Mouse (Mus musculus): ENCODE measurements around the gene Ptov1. TPM values are rescaled to one million over a fixed set of nuclear protein-coding genes. Genes with fewer than 3 reads are reported as not detected.
A peak's percentile ranks its signal among the peaks of the same experiment; 100 is the strongest.

Ptov1 gene
- polyA plus RNA-seq, 1 experiment from 2014 or later = 384 TPM

- 93% methylated on average over 20 of the region's 20 CpGs for WGBS
- peaks cover 7% of the 10 kb centered on the region; the same call in 1 of the 2 replicates for H3K4me1 ChIP-seq (ENCODE audit: control insufficient read depth, insufficient read depth, low read length)
- H3K9ac ChIP-seq (replicated peaks; ENCODE audit: low read depth, low read length) = no peak overlapping the region
- no peaks in the 10 kb centered on the region for H3K9me3 ChIP-seq (ENCODE audit: control insufficient read depth, low read depth, low read length)
- H3K27me3 ChIP-seq (ENCODE audit: control insufficient read depth, insufficient read depth, low read length) = no peaks in the 10 kb centered on the region
- H3K4me2 ChIP-seq (replicated peaks; ENCODE audit: low read depth, low read length) = no peak overlapping the region
- H3K27ac ChIP-seq (ENCODE audit: low read length) = no peak overlapping the region
- no peak for ATAC-seq (ENCODE audit: insufficient number of reproducible peaks, insufficient read depth, low FRiP score, low read depth)
- no peak overlapping the region for H3K4me3 ChIP-seq (ENCODE audit: low read depth, low read length)
- H3K36me3 ChIP-seq (ENCODE audit: control insufficient read depth, insufficient read depth, low read length) = peaks cover 79% of the 10 kb centered on the region
These were observed 35.8 kb upstream of the Ptov1 start for GRCm38 (mm10) chr7:44905430-44905829.

GRCm38 (mm10) chr7:44901230-44901722, 31.7 kb upstream of the Ptov1 start:
- Histone ChIP-seq H3K27me3 (ENCODE audit: control insufficient read depth, insufficient read depth, low read length) (no peaks in the 10 kb centered on the region), H3K4me1 (ENCODE audit: control insufficient read depth, insufficient read depth, low read length) (peaks cover 20% of the 10 kb centered on the region; the same call in 1 of the 2 replicates), H3K4me3 (ENCODE audit: low read depth, low read length) (peak overlapping the region; percentile 23), H3K9me3 (ENCODE audit: control insufficient read depth, low read depth, low read length) (no peaks in the 10 kb centered on the region), H3K36me3 (ENCODE audit: control insufficient read depth, insufficient read depth, low read length) (peaks cover 48% of the 10 kb centered on the region), H3K9ac (replicated peaks; ENCODE audit: low read depth, low read length) (no peak overlapping the region; the same call in 1 of the 2 replicates), H3K4me2 (replicated peaks; ENCODE audit: low read depth, low read length) (peak overlapping the region; percentile 46), H3K27ac (ENCODE audit: low read length) (no peak overlapping the region)
- 9% methylated on average over 21 of the region's 21 CpGs for WGBS
- peak; percentile 25; the same call in 1 of the 2 replicates for ATAC-seq (ENCODE audit: insufficient number of reproducible peaks, insufficient read depth, low FRiP score, low read depth)

- Histone ChIP-seq H3K36me3 (ENCODE audit: control insufficient read depth, insufficient read depth, low read length) (peaks cover 41% of the 10 kb centered on the region), H3K4me2 (replicated peaks; ENCODE audit: low read depth, low read length) (no peak overlapping the region), H3K4me3 (ENCODE audit: low read depth, low read length) (no peak overlapping the region), H3K27ac (ENCODE audit: low read length) (no peak overlapping the region), H3K9me3 (ENCODE audit: control insufficient read depth, low read depth, low read length) (no peaks in the 10 kb centered on the region), H3K4me1 (ENCODE audit: control insufficient read depth, insufficient read depth, low read length) (peaks cover 20% of the 10 kb centered on the region; the same call in 1 of the 2 replicates), H3K27me3 (ENCODE audit: control insufficient read depth, insufficient read depth, low read length) (no peaks in the 10 kb centered on the region), H3K9ac (replicated peaks; ENCODE audit: low read depth, low read length) (no peak overlapping the region)
- 81% methylated on average over 11 of the region's 11 CpGs for WGBS
- ATAC-seq (ENCODE audit: insufficient number of reproducible peaks, insufficient read depth, low FRiP score, low read depth) = no peak
These were observed 31.0 kb upstream of the Ptov1 start for GRCm38 (mm10) chr7:44900632-44901031.

GRCm38 (mm10) chr7:44898607-44899006, 29.0 kb upstream of the Ptov1 start:
- 0 out of 2 replicates have a peak, but pooled peaks have one; percentile 1 for ATAC-seq (ENCODE audit: insufficient number of reproducible peaks, insufficient read depth, low FRiP score, low read depth)
- Histone ChIP-seq H3K9me3 (ENCODE audit: control insufficient read depth, low read depth, low read length) (no peaks in the 10 kb centered on the region), H3K4me1 (ENCODE audit: control insufficient read depth, insufficient read depth, low read length) (peaks cover 26% of the 10 kb centered on the region; the same call in 1 of the 2 replicates), H3K36me3 (ENCODE audit: control insufficient read depth, insufficient read depth, low read length) (peaks cover 21% of the 10 kb centered on the region), H3K27ac (ENCODE audit: low read length) (no peak overlapping the region), H3K4me2 (replicated peaks; ENCODE audit: low read depth, low read length) (no peak overlapping the region), H3K9ac (replicated peaks; ENCODE audit: low read depth, low read length) (no peak overlapping the region), H3K27me3 (ENCODE audit: control insufficient read depth, insufficient read depth, low read length) (no peaks in the 10 kb centered on the region), H3K4me3 (ENCODE audit: low read depth, low read length) (no peak overlapping the region)
- WGBS = 36% methylated on average over 19 of the region's 19 CpGs

- Histone ChIP-seq H3K4me2 (replicated peaks; ENCODE audit: low read depth, low read length) (peak overlapping the region; percentile 66), H3K27ac (ENCODE audit: low read length) (peak overlapping the region; percentile 83), H3K4me1 (ENCODE audit: control insufficient read depth, insufficient read depth, low read length) (peaks cover 30% of the 10 kb centered on the region; the same call in 1 of the 2 replicates), H3K36me3 (ENCODE audit: control insufficient read depth, insufficient read depth, low read length) (peaks cover 11% of the 10 kb centered on the region; the same call in 1 of the 2 replicates), H3K27me3 (ENCODE audit: control insufficient read depth, insufficient read depth, low read length) (no peaks in the 10 kb centered on the region), H3K4me3 (ENCODE audit: low read depth, low read length) (peak overlapping the region; percentile 59), H3K9ac (replicated peaks; ENCODE audit: low read depth, low read length) (peak overlapping the region; percentile 78), H3K9me3 (ENCODE audit: control insufficient read depth, low read depth, low read length) (no peaks in the 10 kb centered on the region)
- ATAC-seq (ENCODE audit: insufficient number of reproducible peaks, insufficient read depth, low FRiP score, low read depth) = no peak
- 35% methylated on average over 10 of the region's 10 CpGs for WGBS
These were observed 26.9 kb upstream of the Ptov1 start for GRCm38 (mm10) chr7:44896499-44896898.

- ATAC-seq (ENCODE audit: insufficient number of reproducible peaks, insufficient read depth, low FRiP score, low read depth) = peak; percentile 44
- H3K27ac ChIP-seq (ENCODE audit: low read length) = peak within 1 kb of the TSS; percentile 83
- peaks cover 33% of the 10 kb centered on the region for H3K4me1 ChIP-seq (ENCODE audit: control insufficient read depth, insufficient read depth, low read length)
- H3K27me3 ChIP-seq (ENCODE audit: control insufficient read depth, insufficient read depth, low read length) = no peaks in the 10 kb centered on the region
- 1% methylated on average over 34 of the region's 34 CpGs for WGBS
- peaks cover 11% of the 10 kb centered on the region; the same call in 1 of the 2 replicates for H3K36me3 ChIP-seq (ENCODE audit: control insufficient read depth, insufficient read depth, low read length)
- peak within 1 kb of the TSS; percentile 78 for H3K9ac ChIP-seq (replicated peaks; ENCODE audit: low read depth, low read length)
- H3K4me3 ChIP-seq (ENCODE audit: low read depth, low read length) = peak within 1 kb of the TSS; percentile 59
- H3K4me2 ChIP-seq (replicated peaks; ENCODE audit: low read depth, low read length) = peak within 1 kb of the TSS; percentile 66
- no peaks in the 10 kb centered on the region for H3K9me3 ChIP-seq (ENCODE audit: control insufficient read depth, low read depth, low read length)
These were observed 26.2 kb upstream of the Ptov1 start, which contains the start of gene Fuz for GRCm38 (mm10) chr7:44895593-44896434. TSS of gene Fuz (plus strand) at chr7:44896079.

GRCm38 (mm10) chr7:44895206-44895592, 25.6 kb upstream of the Ptov1 start:
- H3K27me3 ChIP-seq (ENCODE audit: control insufficient read depth, insufficient read depth, low read length) = no peaks in the 10 kb centered on the region
- no peak for ATAC-seq (ENCODE audit: insufficient number of reproducible peaks, insufficient read depth, low FRiP score, low read depth)
- H3K27ac ChIP-seq (ENCODE audit: low read length) = peak overlapping the region; percentile 15
- peaks cover 13% of the 10 kb centered on the region; the same call in 1 of the 2 replicates for H3K36me3 ChIP-seq (ENCODE audit: control insufficient read depth, insufficient read depth, low read length)
- H3K9me3 ChIP-seq (ENCODE audit: control insufficient read depth, low read depth, low read length) = no peaks in the 10 kb centered on the region
- peak overlapping the region; percentile 66 for H3K4me2 ChIP-seq (replicated peaks; ENCODE audit: low read depth, low read length)
- no peak overlapping the region for H3K9ac ChIP-seq (replicated peaks; ENCODE audit: low read depth, low read length)
- 74% methylated on average over 7 of the region's 7 CpGs for WGBS
- H3K4me1 ChIP-seq (ENCODE audit: control insufficient read depth, insufficient read depth, low read length) = peaks cover 38% of the 10 kb centered on the region
- H3K4me3 ChIP-seq (ENCODE audit: low read depth, low read length) = peak overlapping the region; percentile 59

GRCm38 (mm10) chr7:44894175-44894574, 24.6 kb upstream of the Ptov1 start:
- Histone ChIP-seq H3K9me3 (ENCODE audit: control insufficient read depth, low read depth, low read length) (no peaks in the 10 kb centered on the region), H3K9ac (replicated peaks; ENCODE audit: low read depth, low read length) (no peak overlapping the region), H3K4me3 (ENCODE audit: low read depth, low read length) (no peak overlapping the region), H3K36me3 (ENCODE audit: control insufficient read depth, insufficient read depth, low read length) (peaks cover 5% of the 10 kb centered on the region; the same call in 1 of the 2 replicates), H3K4me1 (ENCODE audit: control insufficient read depth, insufficient read depth, low read length) (peaks cover 38% of the 10 kb centered on the region), H3K27me3 (ENCODE audit: control insufficient read depth, insufficient read depth, low read length) (no peaks in the 10 kb centered on the region), H3K4me2 (replicated peaks; ENCODE audit: low read depth, low read length) (no peak overlapping the region), H3K27ac (ENCODE audit: low read length) (no peak overlapping the region)
- 89% methylated on average over 3 of the region's 3 CpGs for WGBS
- ATAC-seq (ENCODE audit: insufficient number of reproducible peaks, insufficient read depth, low FRiP score, low read depth) = no peak

All from stomach, embryonic 14.5 days (tissue).